Mouse (Mus musculus) embryonic facial prominence, embryonic 14.5 days (tissue): ENCODE measurements around the gene Rassf10. TPM values are rescaled to one million over a fixed set of nuclear protein-coding genes. Genes with fewer than 3 reads are reported as not detected.
A peak's percentile ranks its signal among the peaks of the same experiment; 100 is the strongest.

ENCODE experiments used
- ATAC-seq: fragments of 200-750 bp; cut with Nextera tagmentation; 2 replicates; pipeline ENCODE4 v1.8.0; 2017; ENCODE audit warnings: low read depth, moderate number of reproducible peaks, moderate TSS enrichment
- DNase-seq: peaks from one replicate; pipeline ENCODE4 v3.0.0-alpha.2; 2015; ENCODE audit warnings: low spot score
- H3K27ac ChIP-seq: fragments of 300-500 bp; sonication (generic); replicated peaks from 2 replicates; pipeline ENCODE4 v1.5.1; 2014; ENCODE audit warnings: low read depth, mild to moderate bottlenecking, low read length, moderate library complexity
- H3K27me3 ChIP-seq: fragments of 300-500 bp; sonication (generic); replicated peaks from 2 replicates; pipeline ENCODE4 v1.6.1; 2014; ENCODE audit warnings: low read length; ENCODE audit not compliant: control insufficient read depth, insufficient read depth
- H3K36me3 ChIP-seq: fragments of 300-500 bp; sonication (generic); 2 replicates; pipeline ENCODE4 v1.6.1; 2014; ENCODE audit warnings: low read length, mixed read lengths; ENCODE audit not compliant: control insufficient read depth, insufficient read depth
- H3K4me1 ChIP-seq: fragments of 300-500 bp; sonication (generic); 2 replicates; pipeline ENCODE4 v1.6.1; 2014; ENCODE audit warnings: antibody characterized with exemption, low read length; ENCODE audit not compliant: control insufficient read depth, insufficient read depth
- H3K4me2 ChIP-seq: fragments of 300-500 bp; sonication (generic); 2 replicates; pipeline ENCODE4 v1.6.1; 2014; ENCODE audit warnings: low read depth, mild to moderate bottlenecking, low read length, moderate library complexity, mixed read lengths
- H3K4me3 ChIP-seq: fragments of 300-500 bp; sonication (generic); 2 replicates; pipeline ENCODE4 v1.5.1; 2014; ENCODE audit warnings: low read depth, mild to moderate bottlenecking, low read length
- H3K9ac ChIP-seq: fragments of 300-500 bp; sonication (generic); 2 replicates; pipeline ENCODE4 v1.6.1; 2014; ENCODE audit warnings: low read depth, mild to moderate bottlenecking, low read length, moderate library complexity, mixed read lengths
- H3K9me3 ChIP-seq: fragments of 300-500 bp; sonication (generic); 2 replicates; pipeline ENCODE4 v1.6.1; 2016; ENCODE audit warnings: low read length; ENCODE audit not compliant: control insufficient read depth
- WGBS: fragments of 180-500 bp; shearing (Covaris S2); extraction: QIAGEN DNeasy Blood & Tissue Kit; methylation state at CpG from one replicate; pipeline ENCODE4 v1.1.7; 2014; 5-methylcytosine and 5-hydroxymethylcytosine counted together
- polyA plus RNA-seq: library from polyadenylated mRNA; unstranded; fragments of >200 nt; fragmentation: Nextera tagmentation; extraction: Ambion mirVana; gene quantifications from 2 replicates; pipeline ENCODE4 v1.2.1, GENCODE M21; 2014

Rassf10 gene
- polyA plus RNA-seq, 1 experiment from 2014 or later, result 2.6 TPM

GRCm38 (mm10) chr7:112983316-112983715 is 29.6 kb downstream of the Rassf10 start:
- Histone ChIP-seq H3K9ac (no peak overlapping the region), H3K4me2 (no peak overlapping the region), H3K36me3 (no peaks in the 10 kb centered on the region), H3K9me3 (no peaks in the 10 kb centered on the region), H3K27me3 (no peaks in the 10 kb centered on the region), H3K27ac (no peak overlapping the region), H3K4me3 (no peak overlapping the region), H3K4me1 (0 out of 2 replicates have a peak, but pooled peaks cover 5% of the 10 kb centered on the region)
- WGBS, result 26% methylated on average over 5 of the region's 5 CpGs
- DNase-seq (peak; percentile 73), ATAC-seq (no peak)

DNA sequence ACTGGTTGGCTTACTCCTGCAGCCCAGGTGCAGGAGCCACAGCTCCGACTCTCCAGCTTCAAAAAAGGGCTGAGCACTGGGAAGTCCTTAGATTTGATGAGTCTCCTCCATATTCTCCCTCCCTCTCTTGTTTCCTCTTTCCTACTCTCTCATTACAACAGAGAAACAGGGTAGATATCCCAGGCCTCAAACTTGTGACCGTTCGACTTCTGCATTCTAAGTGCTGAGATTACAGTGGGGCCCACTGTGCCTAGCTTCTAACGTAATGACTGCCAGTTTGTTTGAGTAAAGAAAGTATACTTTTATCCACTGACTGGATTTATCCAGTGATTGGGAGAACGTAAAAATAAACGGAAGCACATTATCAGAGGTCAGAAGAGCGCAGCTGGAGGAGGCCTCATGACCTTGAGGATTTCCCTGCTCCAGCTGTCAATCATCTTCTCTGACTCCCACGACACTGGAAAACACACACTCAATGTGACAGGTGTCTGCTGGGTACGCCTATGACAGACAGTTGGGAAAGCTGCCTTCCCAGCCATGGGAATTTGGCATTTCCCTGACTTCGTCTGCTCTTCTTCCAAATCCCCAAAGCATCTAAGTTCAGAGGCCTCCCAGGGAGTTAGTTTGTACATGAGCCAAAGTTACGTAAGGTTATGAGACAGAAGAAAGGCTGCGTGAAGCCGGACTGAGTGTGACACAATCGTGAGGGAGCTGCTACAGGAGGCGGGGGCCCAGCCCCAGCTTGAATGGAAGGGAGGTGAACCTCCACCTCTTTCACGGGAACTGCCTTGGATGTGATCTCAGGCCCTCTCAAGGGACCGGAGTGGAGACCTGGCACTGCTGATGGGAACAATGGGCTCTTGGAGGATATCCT is 31.2 kb downstream of the Rassf10 start:
- Histone ChIP-seq H3K4me1 (0 out of 2 replicates have a peak, but pooled peaks cover 5% of the 10 kb centered on the region), H3K27ac (no peak overlapping the region), H3K4me3 (no peak overlapping the region), H3K9ac (no peak overlapping the region), H3K36me3 (no peaks in the 10 kb centered on the region), H3K9me3 (no peaks in the 10 kb centered on the region), H3K27me3 (no peaks in the 10 kb centered on the region), H3K4me2 (no peak overlapping the region)
- DNase-seq, result peak; percentile 36
- 46% methylated on average over 17 of the region's 17 CpGs for WGBS
- ATAC-seq, result peak; percentile 30; the same call in 1 of the 2 replicates

GRCm38 (mm10) chr7:112985578-112985949 is 31.8 kb downstream of the Rassf10 start:
- no peak overlapping the region for H3K27ac ChIP-seq
- no peak overlapping the region for H3K9ac ChIP-seq
- H3K4me1 ChIP-seq, result 0 out of 2 replicates have a peak, but pooled peaks cover 5% of the 10 kb centered on the region
- no peaks in the 10 kb centered on the region for H3K9me3 ChIP-seq
- ATAC-seq (peak; percentile 26; the same call in 1 of the 2 replicates), DNase-seq (no peak)
- H3K4me2 ChIP-seq, result no peak overlapping the region
- no peaks in the 10 kb centered on the region for H3K36me3 ChIP-seq
- WGBS, result 70% methylated on average over 7 of the region's 8 CpGs
- H3K27me3 ChIP-seq, result no peaks in the 10 kb centered on the region
- no peak overlapping the region for H3K4me3 ChIP-seq

DNA sequence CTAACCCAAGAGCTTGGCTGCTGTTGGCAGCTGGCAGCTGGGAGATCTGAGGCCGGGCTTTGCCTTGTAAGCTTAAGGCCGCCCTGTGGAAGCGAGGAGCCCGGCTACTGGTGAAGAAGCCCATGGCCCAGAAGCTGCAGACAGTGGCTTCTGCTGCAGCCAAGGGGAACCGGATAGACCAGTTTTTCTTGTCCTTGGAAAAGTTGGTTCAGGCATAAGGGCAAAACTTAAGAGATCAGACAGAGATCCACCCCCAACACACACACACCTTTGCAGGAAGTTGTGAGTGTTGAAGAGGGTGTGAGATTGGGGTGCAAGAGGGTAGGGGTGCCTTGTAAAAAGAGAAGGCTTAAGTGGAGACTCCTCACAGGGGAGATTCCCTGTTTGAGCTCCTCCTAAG is 39.2 kb downstream of the Rassf10 start:
- ATAC-seq (peak; percentile 60; the same call in 1 of the 2 replicates), DNase-seq (peak; percentile 76)
- Histone ChIP-seq H3K4me3 (no peak overlapping the region), H3K27ac (no peak overlapping the region; the same call in 1 of the 2 replicates), H3K9ac (no peak overlapping the region), H3K36me3 (no peaks in the 10 kb centered on the region), H3K27me3 (no peaks in the 10 kb centered on the region), H3K4me2 (no peak overlapping the region), H3K9me3 (no peaks in the 10 kb centered on the region), H3K4me1 (no peaks in the 10 kb centered on the region)
- WGBS, result 74% methylated on average over 5 of the region's 5 CpGs

- 71% methylated on average over 3 of the region's 3 CpGs for WGBS
- H3K36me3 ChIP-seq, result no peaks in the 10 kb centered on the region
- no peak for ATAC-seq
Measured at GRCm38 (mm10) chr7:113003565-113004255, 49.9 kb downstream of the Rassf10 start.

GRCm38 (mm10) chr7:113005726-113006125 is 52.0 kb downstream of the Rassf10 start:
- DNase-seq (peak; percentile 54), ATAC-seq (no peak; the same call in 1 of the 2 replicates)
- Histone ChIP-seq H3K9ac (no peak overlapping the region), H3K9me3 (no peaks in the 10 kb centered on the region), H3K4me1 (no peaks in the 10 kb centered on the region), H3K4me3 (no peak overlapping the region), H3K4me2 (no peak overlapping the region), H3K27ac (no peak overlapping the region), H3K36me3 (no peaks in the 10 kb centered on the region), H3K27me3 (no peaks in the 10 kb centered on the region)
- WGBS, result 83% methylated on average over 6 of the region's 6 CpGs

More at GRCm38 (mm10) chr7:113003565-113004255, 49.9 kb downstream of the Rassf10 start:
- H3K27ac ChIP-seq, result no peak overlapping the region
- no peaks in the 10 kb centered on the region for H3K27me3 ChIP-seq
- H3K4me2 ChIP-seq, result no peak overlapping the region
- no peak overlapping the region for H3K4me3 ChIP-seq
- H3K9me3 ChIP-seq, result no peaks in the 10 kb centered on the region
- DNase-seq, result no peak
- no peaks in the 10 kb centered on the region for H3K4me1 ChIP-seq
- no peak overlapping the region for H3K9ac ChIP-seq
